Mouse (Mus musculus) hindbrain, embryonic 16.5 days (tissue): ENCODE measurements around the gene Tln1. TPM values are rescaled to one million over a fixed set of nuclear protein-coding genes. Genes with fewer than 3 reads are reported as not detected.
"Not testable (repeated sequence)": the region's sequence is repeated elsewhere in the genome, so short reads cannot be mapped to it uniquely, and the experiment has no call there.

Source experiments
- ATAC-seq: fragments of 200-750 bp; cut with Nextera tagmentation; 2 replicates; pipeline ENCODE4 v1.8.0; 2017; ENCODE audit warnings: moderate TSS enrichment, moderate library complexity
- H3K27ac ChIP-seq: fragments of 300-500 bp; sonication (generic); 2 replicates; pipeline ENCODE4 v1.5.1; 2014; ENCODE audit warnings: low read depth, mild to moderate bottlenecking, control low read depth, low read length, moderate library complexity
- H3K27me3 ChIP-seq: fragments of 300-500 bp; sonication (generic); replicated peaks from 2 replicates; pipeline ENCODE4 v1.6.1; 2014; ENCODE audit warnings: low read length; ENCODE audit not compliant: control insufficient read depth, insufficient read depth
- H3K36me3 ChIP-seq: fragments of 300-500 bp; sonication (generic); 2 replicates; pipeline ENCODE4 v1.6.1; 2014; ENCODE audit warnings: mild to moderate bottlenecking, low read length, moderate library complexity, mixed read lengths; ENCODE audit not compliant: control insufficient read depth, insufficient read depth
- H3K4me1 ChIP-seq: fragments of 300-500 bp; sonication (generic); 2 replicates; pipeline ENCODE4 v1.6.1; 2014; ENCODE audit warnings: low read depth, low read length; ENCODE audit not compliant: control insufficient read depth, insufficient read depth
- H3K4me2 ChIP-seq: fragments of 300-500 bp; sonication (generic); 2 replicates; pipeline ENCODE4 v1.6.1; 2014; ENCODE audit warnings: mild to moderate bottlenecking, low read length, control low read depth, moderate library complexity
- H3K4me3 ChIP-seq: fragments of 300-500 bp; sonication (generic); 2 replicates; pipeline ENCODE4 v1.5.1; 2014; ENCODE audit warnings: mild to moderate bottlenecking, low read length, control low read depth, moderate library complexity
- H3K9ac ChIP-seq: fragments of 300-500 bp; sonication (generic); 2 replicates; pipeline ENCODE4 v1.6.1; 2014; ENCODE audit warnings: low read depth, mild to moderate bottlenecking, control low read depth, low read length, moderate library complexity
- H3K9me3 ChIP-seq: fragments of 300-500 bp; sonication (generic); 2 replicates; pipeline ENCODE4 v1.6.1; 2014; ENCODE audit warnings: mild to moderate bottlenecking, low read length, moderate library complexity; ENCODE audit not compliant: control insufficient read depth
- WGBS: fragments of 180-500 bp; shearing (Covaris S2); extraction: QIAGEN DNeasy Blood & Tissue Kit; methylation state at CpG from one replicate; pipeline ENCODE4 v1.1.7; 2014; 5-methylcytosine and 5-hydroxymethylcytosine counted together
- polyA plus RNA-seq: library from polyadenylated mRNA; unstranded; fragments of >200 nt; fragmentation: Nextera tagmentation; extraction: Ambion mirVana; gene quantifications from 2 replicates; pipeline ENCODE4 v1.2.1, GENCODE M21; 2015

Gene Tln1
- polyA plus RNA-seq, 1 experiment from 2014 or later: 61.1 TPM

DNA sequence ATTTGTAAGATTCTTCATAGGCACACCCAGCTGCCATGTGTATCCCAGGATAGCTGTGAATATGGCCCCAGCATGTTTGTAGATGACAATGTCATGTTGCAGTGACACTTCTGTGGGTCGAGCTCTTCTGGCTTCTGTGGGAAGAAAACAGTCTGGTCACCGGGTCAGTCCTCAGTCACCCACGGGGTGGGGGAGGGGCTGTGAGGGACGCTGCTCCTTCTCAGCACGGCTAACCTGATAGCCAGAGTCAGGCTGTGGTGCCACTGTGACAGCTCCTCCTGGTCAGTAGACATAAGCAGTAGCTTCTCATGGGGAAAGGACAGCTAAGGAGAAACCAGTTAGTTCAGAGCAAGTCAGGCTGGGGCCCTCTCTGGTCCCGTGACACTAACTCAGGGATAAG lies 65.9 kb downstream of the Tln1 start:
- whole genome bisulfite sequencing: 61% methylated on average over 6 of the region's 6 CpGs

DNA sequence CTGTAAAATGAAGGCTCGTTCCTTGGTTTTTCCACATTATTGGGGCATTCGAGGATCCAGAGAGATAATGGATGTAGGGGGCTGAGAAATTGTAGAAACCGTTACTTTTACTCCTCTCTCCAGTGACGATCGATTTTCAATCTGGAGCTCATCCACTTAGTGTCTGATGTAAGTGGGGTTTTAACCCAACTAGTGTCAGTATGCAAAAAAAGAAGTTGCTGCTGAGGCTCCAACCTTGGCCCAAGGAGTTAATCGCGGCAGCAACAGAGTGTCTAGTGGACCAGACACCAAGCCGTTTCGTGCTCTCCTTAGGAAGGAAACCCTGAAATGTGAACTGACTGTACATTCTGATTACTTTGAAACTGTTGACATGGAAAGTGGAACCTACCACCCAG lies 68.6 kb downstream of the Tln1 start:
- Histone ChIP-seq H3K4me1 (peaks cover 11% of the 10 kb centered on the region), H3K4me2 (peak overlapping the region; percentile 74), H3K27me3 (no peaks in the 10 kb centered on the region), H3K4me3 (peak overlapping the region; percentile 74), H3K9me3 (no peaks in the 10 kb centered on the region), H3K9ac (peak overlapping the region; percentile 90), H3K36me3 (no peaks in the 10 kb centered on the region), H3K27ac (peak overlapping the region; percentile 94)
- ATAC-seq: no peak
- 1% methylated on average over 9 of the region's 9 CpGs for WGBS

More for the DNA sequence above, 65.9 kb downstream of the Tln1 start:
- no peaks in the 10 kb centered on the region for H3K9me3 ChIP-seq
- no peak overlapping the region for H3K4me2 ChIP-seq
- H3K4me3 ChIP-seq: no peak overlapping the region
- no peak overlapping the region for H3K27ac ChIP-seq
- H3K9ac ChIP-seq: no peak overlapping the region
- no peaks in the 10 kb centered on the region for H3K36me3 ChIP-seq
- H3K27me3 ChIP-seq: no peaks in the 10 kb centered on the region
- no peak for ATAC-seq
- peaks cover 14% of the 10 kb centered on the region for H3K4me1 ChIP-seq

DNA sequence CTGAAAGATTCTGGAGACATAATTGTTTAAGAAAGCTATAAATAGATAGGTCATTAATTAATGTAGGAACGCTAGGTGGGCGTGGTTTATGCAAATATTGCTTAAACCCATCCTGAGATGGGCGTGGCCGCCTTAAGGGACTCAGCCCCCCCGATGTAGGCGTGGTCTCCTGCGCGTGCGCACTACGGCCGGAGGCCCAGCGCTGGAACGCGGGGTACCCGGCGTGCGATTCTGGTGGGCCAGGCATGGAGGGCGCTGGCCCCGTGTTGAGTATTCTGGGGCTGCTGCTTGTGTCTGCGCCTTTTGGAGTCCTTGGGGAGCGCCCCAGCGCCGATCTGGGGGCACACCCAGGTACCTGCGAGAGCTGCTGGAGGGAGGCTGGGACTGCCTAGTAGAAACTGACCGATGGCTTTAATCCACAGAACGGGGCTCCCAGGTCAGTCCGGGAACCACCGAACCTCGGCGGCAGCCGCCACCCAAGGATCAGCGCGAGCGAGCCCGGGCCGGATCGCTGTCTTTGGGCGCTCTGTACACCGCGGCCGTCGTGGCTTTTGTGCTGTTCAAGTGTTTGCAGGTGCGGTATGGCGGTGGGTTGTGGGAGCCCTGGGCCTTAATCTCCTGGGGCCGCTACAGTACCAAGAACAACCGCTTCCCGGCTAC lies 69.2 kb downstream of the Tln1 start:
- Histone ChIP-seq H3K9me3 (no peaks in the 10 kb centered on the region), H3K27me3 (no peaks in the 10 kb centered on the region), H3K4me3 (peak overlapping the region; percentile 74), H3K27ac (peak overlapping the region; percentile 94), H3K4me1 (peaks cover 10% of the 10 kb centered on the region), H3K4me2 (peak overlapping the region; percentile 74), H3K9ac (peak overlapping the region; percentile 90), H3K36me3 (no peaks in the 10 kb centered on the region)
- ATAC-seq: peak; percentile 88
- WGBS: under 1% methylated on average over 47 of the region's 47 CpGs

DNA sequence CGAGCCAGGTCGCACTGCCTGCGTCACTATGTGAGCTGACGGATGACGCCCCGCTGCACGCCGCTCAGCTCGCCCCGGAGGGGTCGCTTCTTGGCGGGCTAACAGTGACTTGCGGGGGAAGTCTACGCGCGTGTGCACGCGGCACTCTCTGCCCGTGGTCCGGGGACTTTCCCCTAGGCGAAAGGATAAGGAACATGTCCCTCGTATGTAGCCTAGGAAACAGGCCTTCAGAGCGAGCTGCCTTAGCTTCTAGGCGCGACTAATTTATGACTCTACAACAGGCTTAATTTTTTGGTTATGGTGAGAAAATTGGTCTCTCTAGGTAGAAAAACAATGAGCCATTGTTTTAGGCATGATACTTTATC lies 69.7 kb downstream of the Tln1 start, which contains the start of gene Ccdc107:
Gene Ccdc107, plus strand, starts transcription at position 80 of the 365 bp plus-strand sequence.
- WGBS: under 1% methylated on average over 25 of the region's 25 CpGs
- peak; percentile 98 for ATAC-seq

DNA sequence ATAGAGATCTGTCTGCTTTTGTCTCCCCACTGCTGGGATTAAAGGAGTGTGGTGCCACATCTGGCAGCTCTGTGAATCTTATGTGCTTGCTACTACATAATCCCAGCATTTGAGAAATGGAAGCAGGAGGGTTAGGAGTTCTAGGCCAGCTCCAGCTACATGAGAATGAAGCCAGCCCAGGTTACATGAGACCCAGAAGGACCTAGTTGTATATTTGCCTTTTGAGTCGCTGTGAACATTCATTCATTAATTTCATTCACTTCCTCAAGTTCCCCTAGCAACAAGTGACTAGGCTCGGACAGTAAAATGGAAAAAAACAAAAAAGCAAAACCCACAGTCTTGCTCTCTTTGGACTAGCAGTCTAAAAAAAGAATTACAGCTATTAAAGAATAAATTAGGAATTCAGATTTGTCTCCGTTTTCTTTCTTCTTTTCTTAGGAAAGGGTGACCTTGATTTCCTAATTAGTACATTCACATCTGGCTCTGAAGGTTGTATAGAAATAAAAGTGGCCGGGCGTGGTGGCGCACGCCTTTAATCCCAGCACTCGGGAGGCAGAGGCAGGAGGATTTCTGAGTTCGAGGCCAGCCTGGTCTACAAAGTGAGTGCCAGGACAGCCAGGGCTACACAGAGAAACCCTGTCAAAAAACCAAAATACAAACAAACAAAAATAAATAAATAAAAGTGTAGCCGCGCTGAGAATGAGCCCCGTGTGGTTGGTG lies 70.2 kb downstream of the Tln1 start:
- Histone ChIP-seq H3K27ac (peak overlapping the region; percentile 94), H3K9me3 (no peaks in the 10 kb centered on the region), H3K36me3 (no peaks in the 10 kb centered on the region), H3K9ac (peak overlapping the region; percentile 43; the same call in 1 of the 2 replicates), H3K4me3 (peak overlapping the region; percentile 74), H3K27me3 (no peaks in the 10 kb centered on the region), H3K4me1 (peaks cover 10% of the 10 kb centered on the region), H3K4me2 (peak overlapping the region; percentile 74)
- ATAC-seq: no peak
- 43% methylated on average over 12 of the region's 12 CpGs for WGBS

More for the DNA sequence above, 69.7 kb downstream of the Tln1 start, which contains the start of gene Ccdc107:
- no peaks in the 10 kb centered on the region for H3K9me3 ChIP-seq
- no peaks in the 10 kb centered on the region for H3K36me3 ChIP-seq
- H3K4me1 ChIP-seq: peaks cover 10% of the 10 kb centered on the region
- peak within 1 kb of the TSS; percentile 74 for H3K4me3 ChIP-seq
- peak within 1 kb of the TSS; percentile 90 for H3K9ac ChIP-seq
- no peaks in the 10 kb centered on the region for H3K27me3 ChIP-seq
- H3K27ac ChIP-seq: peak within 1 kb of the TSS; percentile 94
- H3K4me2 ChIP-seq: peak within 1 kb of the TSS; percentile 74

DNA sequence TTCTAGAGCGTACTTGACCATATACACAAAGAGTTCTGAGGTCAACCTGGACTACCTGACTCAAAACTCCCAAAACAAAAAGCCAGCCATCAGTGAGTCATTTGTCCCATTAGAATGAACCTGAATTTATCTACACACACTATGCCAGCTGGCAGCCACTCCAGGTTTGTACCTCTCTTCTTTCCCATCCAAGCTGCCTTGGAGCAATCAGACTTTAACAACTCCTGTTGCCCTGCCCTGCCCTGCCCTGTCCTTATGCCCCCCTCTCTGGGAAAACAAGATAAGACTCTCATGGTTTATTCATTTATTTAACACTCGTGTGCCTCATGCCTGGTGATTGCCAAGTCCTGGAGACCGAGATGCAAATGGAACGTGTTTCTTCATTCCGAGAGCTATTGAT lies 71.7 kb downstream of the Tln1 start:
- Histone ChIP-seq H3K9ac (no peak overlapping the region), H3K4me3 (no peak overlapping the region), H3K4me1 (peaks cover 10% of the 10 kb centered on the region), H3K36me3 (no peaks in the 10 kb centered on the region), H3K27ac (no peak overlapping the region), H3K9me3 (no peaks in the 10 kb centered on the region), H3K4me2 (no peak overlapping the region), H3K27me3 (no peaks in the 10 kb centered on the region)
- no peak for ATAC-seq
- WGBS: 87% methylated on average over 5 of the region's 5 CpGs

DNA sequence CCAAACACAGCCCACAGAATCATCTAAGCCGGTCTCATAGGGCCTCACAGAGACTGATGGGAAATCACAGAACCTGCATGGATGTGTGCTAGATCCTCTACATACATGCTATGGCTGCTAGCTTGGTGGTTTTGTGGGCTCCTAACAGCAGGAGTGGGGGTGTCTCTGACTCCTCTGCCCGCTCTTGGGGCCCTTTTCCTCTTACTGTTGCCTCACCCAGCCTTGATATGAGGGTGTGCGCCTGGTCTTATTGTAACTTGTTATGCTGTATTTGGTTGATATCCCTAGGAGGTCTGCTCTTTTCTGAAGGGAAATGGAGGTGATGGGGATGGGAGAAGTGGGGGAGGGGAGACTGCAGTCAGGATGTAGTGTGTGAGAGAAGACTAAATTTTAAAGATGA lies 72.9 kb downstream of the Tln1 start:
- peaks cover 6% of the 10 kb centered on the region for H3K4me1 ChIP-seq
- H3K36me3 ChIP-seq: no peaks in the 10 kb centered on the region
- no peak overlapping the region for H3K9ac ChIP-seq
- no peaks in the 10 kb centered on the region for H3K27me3 ChIP-seq
- no peak overlapping the region for H3K27ac ChIP-seq
- WGBS: 94% methylated on average over 3 of the region's 3 CpGs
- H3K9me3 ChIP-seq: no peaks in the 10 kb centered on the region
- no peak overlapping the region for H3K4me3 ChIP-seq
- no peak overlapping the region for H3K4me2 ChIP-seq
- no peak for ATAC-seq

DNA sequence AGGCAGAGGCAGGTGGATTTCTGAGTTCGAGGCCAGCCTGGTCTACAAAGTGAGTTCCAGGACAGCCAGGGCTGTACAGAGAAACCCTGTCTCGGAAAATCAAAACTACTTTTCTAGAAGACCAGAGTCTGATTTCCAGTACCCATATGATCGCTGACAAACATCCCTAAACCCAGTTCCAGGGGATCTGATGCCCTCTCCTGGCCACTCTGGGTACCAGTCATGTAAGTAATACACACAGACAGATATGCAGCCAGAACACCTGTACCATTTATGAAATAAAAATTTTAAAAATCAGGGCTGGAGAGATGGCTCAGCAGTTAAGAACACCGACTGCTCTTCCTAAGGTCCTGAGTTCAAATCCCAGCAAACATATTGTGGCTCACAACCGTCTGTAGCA lies 76.8 kb downstream of the Tln1 start:
- not testable (repeated sequence) for H3K27ac ChIP-seq, H3K9me3 ChIP-seq, H3K4me3 ChIP-seq, H3K4me2 ChIP-seq, H3K4me1 ChIP-seq, ATAC-seq, H3K36me3 ChIP-seq, H3K9ac ChIP-seq, H3K27me3 ChIP-seq
- 88% methylated on average over 5 of the region's 5 CpGs for WGBS

DNA sequence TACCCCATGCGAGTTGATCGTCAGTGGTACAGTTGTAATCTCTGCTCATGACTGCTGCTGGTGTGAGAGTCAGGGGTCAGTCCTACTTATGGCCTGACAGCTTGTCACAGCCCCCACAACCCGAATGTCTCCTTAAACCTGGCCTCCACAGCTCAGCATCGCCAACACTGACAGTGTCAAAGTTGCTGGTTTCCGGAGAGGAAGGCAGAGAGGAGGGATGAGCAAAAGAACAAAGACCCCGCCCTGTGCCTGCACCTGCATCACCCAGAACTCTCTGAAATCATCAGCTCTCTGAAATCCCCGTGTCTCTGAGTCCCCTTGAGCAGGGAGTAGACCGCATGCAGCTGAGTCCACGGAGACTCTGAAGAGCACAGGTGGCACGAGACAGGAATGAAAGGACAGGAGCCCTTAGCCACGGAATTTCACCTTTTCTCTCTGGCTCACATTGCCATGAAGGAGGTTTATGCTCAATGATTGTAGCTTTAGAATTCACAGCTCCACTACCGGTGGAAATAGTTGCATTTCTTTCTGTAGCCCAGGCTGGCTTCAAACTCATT lies 78.9 kb downstream of the Tln1 start, which contains the start of gene Sit1:
Gene Sit1, minus strand, starts transcription at position 200 of the 557 bp plus-strand sequence.
- Histone ChIP-seq H3K4me2 (no peak within 1 kb of the TSS), H3K27ac (no peak within 1 kb of the TSS), H3K36me3 (no peaks in the 10 kb centered on the region), H3K4me1 (no peaks in the 10 kb centered on the region), H3K4me3 (no peak within 1 kb of the TSS), H3K27me3 (no peaks in the 10 kb centered on the region), H3K9me3 (no peaks in the 10 kb centered on the region), H3K9ac (no peak within 1 kb of the TSS)
- ATAC-seq: no peak
- 58% methylated on average over 12 of the region's 12 CpGs for WGBS
